Mouse (Mus musculus) intestine, embryonic 15.5 days (tissue): ENCODE results near the gene Pank4. TPM values are rescaled to one million over a fixed set of nuclear protein-coding genes. Genes with fewer than 3 reads are reported as not detected.

ENCODE experiments used
- ATAC-seq: fragments of 200-750 bp; cut with Nextera tagmentation; 2 replicates; pipeline ENCODE4 v1.8.0; 2017; ENCODE audit warnings: moderate TSS enrichment, moderate library complexity
- H3K27ac ChIP-seq: fragments of 300-500 bp; sonication (generic); 2 replicates; pipeline ENCODE4 v1.5.1; 2015; ENCODE audit warnings: mild to moderate bottlenecking, inconsistent platforms
- H3K27me3 ChIP-seq: fragments of 300-500 bp; sonication (generic); replicated peaks from 2 replicates; pipeline ENCODE4 v1.6.1; 2015; ENCODE audit warnings: inconsistent platforms
- H3K36me3 ChIP-seq: fragments of 300-500 bp; sonication (generic); 2 replicates; pipeline ENCODE4 v1.6.1; 2015; ENCODE audit warnings: inconsistent platforms
- H3K4me1 ChIP-seq: fragments of 300-500 bp; sonication (generic); replicated peaks from 2 replicates; pipeline ENCODE4 v1.6.1; 2015; ENCODE audit warnings: inconsistent platforms
- H3K4me2 ChIP-seq: fragments of 300-500 bp; sonication (generic); replicated peaks from 2 replicates; pipeline ENCODE4 v1.6.1; 2015; ENCODE audit warnings: mild to moderate bottlenecking, inconsistent platforms
- H3K4me3 ChIP-seq: fragments of 300-500 bp; sonication (generic); replicated peaks from 2 replicates; pipeline ENCODE4 v1.5.1; 2015; ENCODE audit warnings: inconsistent platforms
- H3K9ac ChIP-seq: fragments of 300-500 bp; sonication (generic); 2 replicates; pipeline ENCODE4 v1.6.1; 2015; ENCODE audit warnings: inconsistent platforms
- H3K9me3 ChIP-seq: fragments of 300-500 bp; sonication (generic); 2 replicates; pipeline ENCODE4 v1.6.1; 2016; ENCODE audit warnings: inconsistent platforms
- WGBS: fragments of 180-500 bp; shearing (Covaris S2); methylation state at CpG from one replicate; pipeline ENCODE4 v1.1.7; 2015; 5-methylcytosine and 5-hydroxymethylcytosine counted together
- polyA plus RNA-seq: library from polyadenylated mRNA; unstranded; fragments of >200 nt; fragmentation: Nextera tagmentation; extraction: Ambion mirVana; gene quantifications from 2 replicates; pipeline ENCODE4 v1.2.1, GENCODE M21; 2015

Gene Pank4
- 34.2 and 36.1 TPM in 2 replicates for polyA plus RNA-seq

DNA sequence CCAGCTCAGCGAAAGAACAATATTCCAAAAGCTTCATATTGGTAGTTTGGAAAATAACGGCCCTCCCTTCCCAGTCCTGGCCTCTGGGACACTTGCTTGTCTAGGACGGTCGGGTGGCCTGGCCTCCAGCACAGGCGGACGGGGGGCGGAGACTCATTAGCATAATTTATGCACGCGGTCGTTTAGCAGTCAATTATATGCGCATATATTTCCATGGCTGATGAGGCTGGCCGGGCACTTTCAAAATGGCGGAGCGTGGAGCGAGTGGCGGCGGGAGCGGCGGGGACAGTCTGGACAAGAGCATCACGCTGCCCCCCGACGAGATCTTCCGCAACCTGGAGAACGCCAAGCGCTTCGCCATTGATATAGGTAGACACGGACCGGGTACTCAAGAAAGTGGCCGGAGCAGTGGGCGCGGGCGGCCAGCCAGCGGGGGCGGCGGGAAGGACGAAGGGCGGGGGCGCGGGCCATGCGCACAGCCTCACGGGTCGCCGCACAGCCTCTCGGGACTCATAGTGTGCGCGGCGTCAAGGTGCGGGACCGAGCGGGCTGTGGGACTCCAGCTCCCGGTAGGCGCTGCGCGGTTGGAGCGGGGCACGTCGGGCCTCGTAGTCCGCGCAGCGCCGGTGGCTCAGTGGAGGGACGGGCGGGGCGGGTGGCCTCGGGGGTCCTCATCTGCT lies at the start of gene Pank4:
Gene Pank4 (plus strand): TSS at position 223 of the 680 bp plus-strand sequence.
- Histone ChIP-seq H3K4me2 (peak within 1 kb of the TSS; percentile 74), H3K27me3 (peaks cover 47% of the 10 kb centered on the region)
- WGBS = under 1% methylated on average over 65 of the region's 66 CpGs

GRCm38 (mm10) chr4:154914252-154914651 lies 49.7 kb upstream of the Pank4 start:
- no peaks in the 10 kb centered on the region for H3K36me3 ChIP-seq
- no peaks in the 10 kb centered on the region for H3K27me3 ChIP-seq
- H3K4me2 ChIP-seq = no peak overlapping the region
- peaks cover 19% of the 10 kb centered on the region for H3K4me1 ChIP-seq
- no peaks in the 10 kb centered on the region for H3K9me3 ChIP-seq
- WGBS = 93% methylated on average over 4 of the region's 4 CpGs
- H3K27ac ChIP-seq = 0 out of 2 replicates have a peak overlapping the region, but pooled peaks have one; percentile 10
- H3K9ac ChIP-seq = no peak overlapping the region
- ATAC-seq = peak; percentile 3; the same call in 1 of the 2 replicates
- no peak overlapping the region for H3K4me3 ChIP-seq

More for the DNA sequence above, at the start of gene Pank4:
- H3K9ac ChIP-seq = peak within 1 kb of the TSS; percentile 79
- peaks cover 1% of the 10 kb centered on the region for H3K36me3 ChIP-seq
- H3K27ac ChIP-seq = peak within 1 kb of the TSS; percentile 91
- peak within 1 kb of the TSS; percentile 90 for H3K4me3 ChIP-seq
- H3K9me3 ChIP-seq = no peaks in the 10 kb centered on the region
- peaks cover 42% of the 10 kb centered on the region for H3K4me1 ChIP-seq
- peak; percentile 96 for ATAC-seq

DNA sequence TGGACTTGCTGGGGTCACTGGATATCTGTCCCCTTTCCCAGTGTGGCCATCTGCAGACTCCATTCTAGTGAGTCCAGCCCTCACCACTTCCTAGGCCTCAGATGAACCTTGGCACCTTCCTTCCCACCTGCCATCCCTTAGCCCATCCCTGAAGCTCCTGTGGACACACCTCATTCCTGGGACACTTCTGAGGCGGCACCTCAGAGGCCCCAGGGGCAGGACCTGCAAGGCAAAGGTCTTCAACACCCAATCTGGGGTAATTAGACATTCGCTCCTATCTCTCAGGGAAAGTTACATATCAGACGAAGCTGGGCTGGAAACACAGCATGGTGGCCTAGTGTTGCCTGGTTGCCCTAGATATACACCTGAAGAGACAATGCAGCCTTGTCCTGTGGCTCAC lies 49.2 kb upstream of the Pank4 start:
- Histone ChIP-seq H3K4me3 (no peak overlapping the region), H3K27me3 (no peaks in the 10 kb centered on the region), H3K36me3 (no peaks in the 10 kb centered on the region), H3K27ac (0 out of 2 replicates have a peak overlapping the region, but pooled peaks have one; percentile 10), H3K4me1 (peaks cover 19% of the 10 kb centered on the region), H3K9me3 (no peaks in the 10 kb centered on the region), H3K4me2 (no peak overlapping the region), H3K9ac (no peak overlapping the region)
- ATAC-seq = peak; percentile 90
- WGBS = 56% methylated on average over 3 of the region's 3 CpGs

- no peak overlapping the region for H3K9ac ChIP-seq
- no peaks in the 10 kb centered on the region for H3K36me3 ChIP-seq
- no peak for ATAC-seq
- H3K9me3 ChIP-seq = no peaks in the 10 kb centered on the region
- WGBS = 74% methylated on average over 10 of the region's 10 CpGs
- H3K27me3 ChIP-seq = no peaks in the 10 kb centered on the region
- H3K27ac ChIP-seq = no peak overlapping the region
- H3K4me3 ChIP-seq = no peak overlapping the region
- no peak overlapping the region for H3K4me2 ChIP-seq
- peaks cover 19% of the 10 kb centered on the region for H3K4me1 ChIP-seq
Observed at GRCm38 (mm10) chr4:154915286-154915685, 48.6 kb upstream of the Pank4 start.

- 74% methylated on average over 4 of the region's 4 CpGs for WGBS
- H3K9me3 ChIP-seq = no peaks in the 10 kb centered on the region
- no peak overlapping the region for H3K27ac ChIP-seq
- H3K36me3 ChIP-seq = no peaks in the 10 kb centered on the region
- no peak overlapping the region for H3K4me3 ChIP-seq
- H3K4me1 ChIP-seq = peaks cover 7% of the 10 kb centered on the region; the same call in 1 of the 2 replicates
- H3K4me2 ChIP-seq = no peak overlapping the region
- ATAC-seq = no peak
- H3K27me3 ChIP-seq = no peaks in the 10 kb centered on the region
- H3K9ac ChIP-seq = no peak overlapping the region
Observed at GRCm38 (mm10) chr4:154916662-154917061, 47.3 kb upstream of the Pank4 start.

DNA sequence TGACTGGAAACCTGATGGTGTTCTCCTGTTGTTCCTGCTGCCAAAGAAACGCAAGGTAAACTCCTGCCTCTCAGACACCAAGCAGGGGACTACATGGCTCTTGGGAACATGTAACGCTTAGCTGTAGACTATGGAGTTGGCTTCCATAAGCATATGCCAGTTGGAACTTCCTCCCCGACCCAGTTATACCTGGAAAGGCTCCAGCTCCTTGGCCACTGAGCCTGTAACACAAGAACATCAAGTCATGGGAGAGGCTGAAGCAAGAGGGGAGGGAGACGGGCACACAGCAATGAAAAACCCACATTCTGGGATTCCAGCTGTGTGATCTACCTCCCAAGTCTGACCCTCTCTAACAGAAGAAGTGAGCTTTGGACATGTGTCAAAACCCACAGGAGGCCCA lies 41.6 kb upstream of the Pank4 start:
- no peak overlapping the region for H3K9ac ChIP-seq
- H3K27me3 ChIP-seq = no peaks in the 10 kb centered on the region
- ATAC-seq = no peak
- H3K9me3 ChIP-seq = no peaks in the 10 kb centered on the region
- H3K4me2 ChIP-seq = no peak overlapping the region
- WGBS = 86% methylated on average over 4 of the region's 4 CpGs
- H3K4me1 ChIP-seq = peaks cover 10% of the 10 kb centered on the region
- H3K27ac ChIP-seq = no peak overlapping the region
- H3K4me3 ChIP-seq = no peak overlapping the region
- H3K36me3 ChIP-seq = no peaks in the 10 kb centered on the region

DNA sequence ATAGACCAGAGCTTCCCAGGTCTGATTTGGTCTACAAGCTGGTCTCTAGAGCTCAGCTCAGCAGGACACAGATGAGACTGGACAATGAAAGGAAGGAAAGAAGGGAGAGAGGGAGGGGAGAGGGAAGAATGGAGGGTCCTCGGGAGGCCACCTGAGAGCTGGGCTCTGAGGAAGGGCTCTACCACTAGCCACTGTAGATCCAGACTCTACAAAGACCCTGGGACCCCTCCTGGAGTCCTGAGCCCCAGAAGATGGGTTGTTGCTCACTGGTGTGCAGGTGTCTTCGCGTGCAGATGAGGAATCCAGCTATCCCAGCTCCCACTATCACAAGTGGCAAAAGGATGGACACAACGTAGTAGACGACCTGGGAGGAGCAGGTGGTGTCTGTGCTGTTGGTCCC lies 41.0 kb upstream of the Pank4 start:
- H3K36me3 ChIP-seq = no peaks in the 10 kb centered on the region
- H3K4me3 ChIP-seq = no peak overlapping the region
- no peak overlapping the region for H3K9ac ChIP-seq
- H3K9me3 ChIP-seq = no peaks in the 10 kb centered on the region
- H3K27me3 ChIP-seq = no peaks in the 10 kb centered on the region
- ATAC-seq = no peak
- peaks cover 16% of the 10 kb centered on the region for H3K4me1 ChIP-seq
- no peak overlapping the region for H3K4me2 ChIP-seq
- 86% methylated on average over 5 of the region's 5 CpGs for WGBS
- H3K27ac ChIP-seq = no peak overlapping the region

DNA sequence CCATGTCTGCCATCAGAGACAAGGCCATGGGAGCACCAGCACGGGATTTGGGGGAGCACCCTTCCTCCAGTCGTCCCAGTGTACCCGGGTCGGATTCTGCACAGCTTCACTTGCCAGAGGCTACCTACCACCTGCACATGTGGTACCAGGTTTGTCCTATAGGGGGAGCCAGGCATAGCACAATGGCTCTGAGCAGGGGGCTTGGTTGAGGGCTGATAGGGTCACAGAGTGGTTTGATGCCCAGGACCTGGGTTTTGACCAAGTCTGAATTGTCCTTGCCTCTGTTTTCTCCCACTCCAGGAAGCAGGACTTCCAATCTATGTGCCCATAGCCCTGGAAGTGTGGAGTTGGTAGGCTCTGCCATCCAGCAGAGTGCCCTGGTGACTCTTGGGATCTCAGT lies 38.5 kb upstream of the Pank4 start:
- no peaks in the 10 kb centered on the region for H3K36me3 ChIP-seq
- ATAC-seq = no peak
- peaks cover 23% of the 10 kb centered on the region for H3K4me1 ChIP-seq
- WGBS = 64% methylated on average over 4 of the region's 4 CpGs
- H3K4me3 ChIP-seq = no peak overlapping the region
- H3K9me3 ChIP-seq = no peaks in the 10 kb centered on the region
- H3K9ac ChIP-seq = no peak overlapping the region
- no peaks in the 10 kb centered on the region for H3K27me3 ChIP-seq
- no peak overlapping the region for H3K4me2 ChIP-seq
- H3K27ac ChIP-seq = no peak overlapping the region

DNA sequence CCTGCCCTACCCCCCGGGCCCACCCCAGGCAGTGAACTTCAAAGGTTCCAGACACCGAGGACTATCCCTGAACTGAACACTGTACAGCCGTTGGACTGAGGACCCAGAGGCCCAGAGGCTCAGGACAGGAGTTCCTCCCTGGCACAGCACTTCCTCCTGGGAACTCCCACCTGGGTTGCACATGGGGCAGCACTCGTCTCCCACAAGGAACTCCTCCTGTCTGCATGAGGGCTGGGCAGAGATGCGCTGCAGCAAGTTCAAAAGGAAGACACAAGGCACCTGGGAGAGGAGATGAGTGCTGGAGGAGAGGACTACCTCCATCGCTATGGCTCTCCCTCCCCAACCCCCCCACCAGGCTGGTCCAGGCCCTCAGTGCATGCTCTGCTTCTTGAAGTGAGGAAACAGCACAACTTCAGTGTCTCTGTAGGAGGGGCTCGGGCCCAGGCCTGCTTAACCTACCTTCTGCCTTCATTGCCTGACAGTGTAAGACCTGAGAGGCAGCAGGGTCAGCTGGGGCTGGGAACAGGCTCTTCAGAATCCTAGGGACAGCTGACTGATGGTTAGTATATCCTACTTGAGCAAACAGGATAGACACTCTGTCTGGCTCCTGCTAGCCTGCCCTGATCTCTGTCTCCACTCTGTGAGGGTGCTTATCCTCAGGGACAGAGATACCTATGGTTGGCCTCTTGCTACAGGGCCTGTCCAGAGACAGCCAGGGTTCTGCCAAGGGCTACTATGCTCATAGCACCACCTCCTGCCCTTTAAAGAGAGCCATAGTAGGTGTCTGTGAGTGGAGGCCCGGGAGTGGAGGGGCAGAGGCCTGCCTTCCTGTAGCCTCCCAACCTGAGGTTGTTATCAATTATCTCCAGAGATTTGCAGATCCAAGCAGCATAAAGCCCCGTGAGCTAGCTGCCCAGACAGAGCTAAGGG lies 36.7 kb upstream of the Pank4 start:
- Histone ChIP-seq H3K4me3 (peak overlapping the region; percentile 28), H3K36me3 (no peaks in the 10 kb centered on the region), H3K27ac (peak overlapping the region; percentile 63), H3K9me3 (no peaks in the 10 kb centered on the region), H3K27me3 (no peaks in the 10 kb centered on the region), H3K4me1 (peaks cover 23% of the 10 kb centered on the region), H3K4me2 (peak overlapping the region; percentile 54), H3K9ac (peak overlapping the region; percentile 18; the same call in 1 of the 2 replicates)
- 42% methylated on average over 9 of the region's 9 CpGs for whole genome bisulfite sequencing
- peak; percentile 41 for ATAC-seq

- Histone ChIP-seq H3K4me3 (peak overlapping the region; percentile 28), H3K9ac (0 out of 2 replicates have a peak overlapping the region, but pooled peaks have one; percentile 18), H3K36me3 (no peaks in the 10 kb centered on the region), H3K4me1 (peaks cover 23% of the 10 kb centered on the region), H3K9me3 (no peaks in the 10 kb centered on the region), H3K27me3 (no peaks in the 10 kb centered on the region), H3K4me2 (peak overlapping the region; percentile 54), H3K27ac (peak overlapping the region; percentile 63)
- WGBS = 11% methylated on average over 5 of the region's 5 CpGs
- peak; percentile 87 for ATAC-seq
Observed at GRCm38 (mm10) chr4:154927899-154928337, 36.0 kb upstream of the Pank4 start.

DNA sequence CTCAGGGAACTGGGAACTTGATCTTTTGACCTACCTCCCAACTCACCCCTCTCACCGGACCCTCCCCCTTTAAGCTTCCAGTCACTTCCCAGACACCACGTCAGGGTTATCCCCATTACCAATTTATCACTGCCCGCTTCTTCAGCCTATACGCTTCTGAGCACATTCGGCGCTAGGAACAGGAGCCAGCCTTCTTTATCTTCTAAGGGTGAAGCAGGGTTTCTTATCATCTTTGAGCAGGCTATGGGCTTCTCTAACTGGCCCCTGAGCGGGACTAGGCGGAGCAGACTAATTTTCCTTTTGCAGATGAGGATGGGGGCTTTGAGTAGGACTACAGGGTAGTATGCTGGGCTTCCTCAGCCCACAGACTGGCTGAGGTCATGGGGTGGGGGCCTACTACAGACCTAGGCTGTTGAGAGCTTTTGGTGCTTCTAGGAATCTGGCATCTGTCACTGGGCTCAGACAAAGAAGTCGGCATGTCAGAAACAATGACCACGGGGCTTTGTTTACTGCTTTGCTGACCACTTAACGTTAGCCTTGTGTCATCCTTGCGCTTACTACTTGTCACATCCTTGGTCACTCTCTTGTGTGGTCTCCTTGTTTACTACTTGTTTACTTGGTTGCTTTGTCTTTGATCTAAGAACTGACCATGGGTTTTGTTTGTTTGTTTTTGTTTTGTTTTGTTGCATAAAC lies 35.4 kb upstream of the Pank4 start, which contains the start of gene Tnfrsf14:
Gene Tnfrsf14 (minus strand): TSS at position 169 of the 693 bp plus-strand sequence.
- Histone ChIP-seq H3K9ac (0 out of 2 replicates have a peak within 1 kb of the TSS, but pooled peaks have one; percentile 18), H3K9me3 (no peaks in the 10 kb centered on the region), H3K27me3 (no peaks in the 10 kb centered on the region), H3K36me3 (no peaks in the 10 kb centered on the region), H3K4me1 (peaks cover 23% of the 10 kb centered on the region), H3K4me3 (peak within 1 kb of the TSS; percentile 28), H3K27ac (peak within 1 kb of the TSS; percentile 63), H3K4me2 (peak within 1 kb of the TSS; percentile 54)
- WGBS = 29% methylated on average over 12 of the region's 12 CpGs
- ATAC-seq = peak; percentile 71
